Mouse (Mus musculus): ENCODE measurements around the gene Isg20. TPM values are rescaled to one million over a fixed set of nuclear protein-coding genes. Genes with fewer than 3 reads are reported as not detected.

Gene Isg20
- polyA plus RNA-seq, 2 experiments from 2014 or later = 113 to 119 TPM

DNA sequence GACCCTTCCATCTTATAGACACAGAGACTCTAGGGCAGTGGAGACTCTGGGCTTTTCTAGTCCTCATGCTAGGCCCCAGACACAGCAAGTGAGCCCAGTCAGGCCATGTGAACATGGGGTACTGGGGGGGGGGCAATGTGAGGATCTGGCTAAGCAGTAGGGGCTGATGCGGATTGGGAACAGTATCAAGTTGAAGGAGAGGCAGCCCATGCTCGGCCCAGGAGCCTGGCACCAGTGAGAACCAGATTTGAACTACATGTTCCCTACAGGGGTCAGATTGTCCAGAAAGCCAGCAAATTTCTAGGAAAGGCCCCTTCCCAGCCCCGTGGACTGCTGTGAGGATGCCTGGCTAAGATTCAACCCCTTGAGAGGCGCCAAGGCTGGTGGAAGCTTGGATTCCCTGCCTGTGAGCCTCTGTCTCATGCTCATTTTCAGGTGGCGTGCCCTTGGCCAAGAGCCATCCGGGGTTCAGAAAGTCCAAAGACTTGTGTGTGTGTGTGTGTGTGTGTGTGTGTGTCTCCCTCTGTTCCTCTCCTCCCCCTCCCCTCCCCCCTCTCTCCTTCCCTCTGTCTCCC, 45.4 kb downstream of the Isg20 start:
- ATAC-seq = no peak

GRCm38 (mm10) chr7:78963891-78964290, 50.7 kb downstream of the Isg20 start:
- no peak for ATAC-seq

Other genes with a start within 250 kb of the Isg20 start
- gene Ntrk3, start 175.4 kb upstream of the Isg20 start, polyA plus RNA-seq (2017; shearing (Covaris generic)) = 10 to 100 TPM in 1 of 2 experiments, 1 to 10 TPM in 1; 10.0 to 10.3 TPM
- 10 to 100 TPM; 61.1 TPM for gene Mrps11, start 130.3 kb upstream of the Isg20 start, polyA plus RNA-seq (2017; shearing (Covaris generic))
- 10 to 100 TPM; 70.4 to 78.9 TPM for gene Mrpl46, start 129.9 kb upstream of the Isg20 start, polyA plus RNA-seq (2017; shearing (Covaris generic))
- 10 to 100 TPM; 15.7 to 18.8 TPM for gene Det1, start 66.2 kb upstream of the Isg20 start, polyA plus RNA-seq (2017; shearing (Covaris generic))
- gene Aen, start 17.6 kb upstream of the Isg20 start, polyA plus RNA-seq (2017; shearing (Covaris generic)) = 10 to 100 TPM; 22.0 to 25.4 TPM
- gene Acan, start 140.1 kb downstream of the Isg20 start, polyA plus RNA-seq (2017; shearing (Covaris generic)) = not detected
- under 1 TPM in 1 of 2 experiments, not detected in 1; 0.42 TPM for gene Hapln3, start 217.6 kb downstream of the Isg20 start, polyA plus RNA-seq (2017; shearing (Covaris generic))
- 10 to 100 TPM; 21.9 to 23.7 TPM for gene Mfge8, start 235.6 kb downstream of the Isg20 start, polyA plus RNA-seq (2017; shearing (Covaris generic))

Measured in activated CD4-positive, CD25-positive, alpha-beta regulatory T cell, adult 4 months (primary cell).